Comparison of ENCODE assay signal across 18 mouse cellular contexts in the genomic region with DNA sequence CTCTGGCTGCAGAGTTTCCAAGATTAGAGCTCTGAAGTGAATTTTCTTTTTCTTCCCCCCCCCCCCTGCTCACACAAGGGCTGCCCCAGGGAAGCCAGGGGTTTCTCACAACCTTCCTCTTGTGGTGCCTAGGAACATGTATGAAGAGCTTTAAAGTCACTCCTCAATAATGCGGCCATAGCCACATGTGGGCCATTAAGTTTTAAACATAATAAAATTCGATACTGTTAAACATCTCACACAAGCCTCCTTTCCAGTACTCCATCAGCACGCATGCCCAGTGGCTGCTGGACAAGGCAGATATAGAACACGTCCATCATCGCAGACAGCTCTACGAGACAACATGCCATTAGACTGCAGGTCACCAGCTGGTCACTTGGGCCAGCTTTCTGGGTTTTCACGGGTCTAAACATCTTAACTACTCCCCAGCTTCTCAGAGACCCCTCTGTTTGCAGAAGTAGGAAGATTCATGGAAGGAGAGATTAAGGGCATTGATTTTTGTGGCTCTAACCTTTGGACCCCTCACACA. TPM values are rescaled to one million over a fixed set of nuclear protein-coding genes. Genes with fewer than 3 reads are reported as not detected.
DNase-seq lines count a peak whose midpoint lies in the region; ATAC-seq and TF ChIP-seq lines count a peak whose summit lies in the region.
"Had no signal": no experiment of that assay in that cellular context is flagged by ENCODE, and none has a peak within 500 bp of the region (broad histone marks: within the 10 kb centered on the region; RNA-seq: fewer than 3 reads in every experiment).

No protein-coding gene starts in this region.

- DNase-seq in heart, postnatal 4 days = no peak
- peak; percentile 67 for DNase-seq in kidney, postnatal 0 days (ENCODE audit: low spot score)
- no peak for DNase-seq in kidney, adult 2 months
- peak; percentile 48 for DNase-seq in limb, embryonic 11.5 days (ENCODE audit: low spot score)
- DNase-seq: cerebellum, adult 8-10 months; gastrocnemius, postnatal 10 days; kidney, adult 11 months; kidney, postnatal 10 days; liver, embryonic 13.5 days; lung, postnatal 10 days; midbrain, embryonic 14.5 days; right cerebral cortex, postnatal 14 days; spleen, adult 18-20 months; thymus, postnatal 4 days had no signal

- peaks cover 73% of the 10 kb centered on the region for H3K4me1 ChIP-seq in heart, embryonic 11.5 days (ENCODE audit: control insufficient read depth, insufficient read depth, low read length)
- H3K4me1 ChIP-seq in kidney, postnatal 0 days (replicated peaks; ENCODE audit: insufficient read depth, low read length) = peaks cover 6% of the 10 kb centered on the region; the same call in 1 of the 2 replicates
- H3K4me1 ChIP-seq in kidney, adult 2 months (ENCODE audit: control insufficient read depth, insufficient read depth, low read length) = peaks cover 14% of the 10 kb centered on the region; the same call in 1 of the 2 replicates
- H3K4me1 ChIP-seq in limb, embryonic 11.5 days (ENCODE audit: control insufficient read depth, insufficient read depth, low read length) = peaks cover 32% of the 10 kb centered on the region
- peaks cover 58% of the 10 kb centered on the region for H3K4me1 ChIP-seq in limb, embryonic 15.5 days
- H3K4me1 ChIP-seq: forebrain, embryonic 12.5 days had no signal

- TF ChIP-seq CTCF in kidney, postnatal 0 days (IDR thresholded peaks at IDR 0.05; ENCODE audit: low read depth) = no peak
- no peak for TF ChIP-seq CTCF in kidney, adult 2 months (conservative IDR thresholded peaks at IDR 0.05; ENCODE audit: insufficient read depth, insufficient read length, low read depth, low read length)

- no peaks in the 10 kb centered on the region for H3K36me3 ChIP-seq in heart, embryonic 11.5 days (ENCODE audit: control insufficient read depth, insufficient read depth, low read length)
- H3K36me3 ChIP-seq in kidney, postnatal 0 days (ENCODE audit: insufficient read depth, low read length) = no peaks in the 10 kb centered on the region
- no peaks in the 10 kb centered on the region for H3K36me3 ChIP-seq in kidney, adult 2 months (ENCODE audit: control insufficient read depth, insufficient read depth, low read length)
- H3K36me3 ChIP-seq in limb, embryonic 11.5 days (ENCODE audit: control insufficient read depth, insufficient read depth, low read length) = no peaks in the 10 kb centered on the region
- H3K36me3 ChIP-seq in limb, embryonic 15.5 days = no peaks in the 10 kb centered on the region
- H3K36me3 ChIP-seq: forebrain, embryonic 12.5 days; liver, embryonic 13.5 days had no signal

- no peak for ATAC-seq in heart, embryonic 11.5 days (replicated peaks; ENCODE audit: insufficient number of reproducible peaks, low FRiP score, low TSS enrichment)
- no peak; the same call in 1 of the 2 replicates for ATAC-seq in kidney, postnatal 0 days (replicated peaks; ENCODE audit: low FRiP score, low read depth)
- ATAC-seq in limb, embryonic 11.5 days (ENCODE audit: insufficient number of reproducible peaks, low FRiP score, low TSS enrichment, low read depth) = peak; percentile 42; the same call in 1 of the 2 replicates
- ATAC-seq in limb, embryonic 15.5 days (ENCODE audit: insufficient number of reproducible peaks, low FRiP score, low TSS enrichment, low read depth) = no peak
- no peak for ATAC-seq in megakaryocyte, adult 5-6 weeks (ENCODE audit: poor library complexity, severe bottlenecking)

- H3K9me3 ChIP-seq in heart, embryonic 11.5 days (replicated peaks; ENCODE audit: control insufficient read depth, low read length) = no peaks in the 10 kb centered on the region
- H3K9me3 ChIP-seq in kidney, postnatal 0 days (replicated peaks; ENCODE audit: low read length) = no peaks in the 10 kb centered on the region
- H3K9me3 ChIP-seq in limb, embryonic 11.5 days (ENCODE audit: control insufficient read depth, low read length) = no peaks in the 10 kb centered on the region
- H3K9me3 ChIP-seq in limb, embryonic 15.5 days = no peaks in the 10 kb centered on the region
- H3K9me3 ChIP-seq: forebrain, embryonic 12.5 days; liver, embryonic 13.5 days had no signal

- WGBS in heart, embryonic 11.5 days (ENCODE audit: insufficient replicate concordance) = 38% methylated on average over 7 of the region's 7 CpGs
- WGBS in kidney, postnatal 0 days = 39% methylated on average over 7 of the region's 7 CpGs
- WGBS in kidney, adult 2 months = 80% methylated on average over 7 of the region's 7 CpGs
- 29% methylated on average over 7 of the region's 7 CpGs for WGBS in limb, embryonic 11.5 days
- 25% methylated on average over 7 of the region's 7 CpGs for WGBS in limb, embryonic 15.5 days

- H3K4me3 ChIP-seq in heart, embryonic 11.5 days (ENCODE audit: low read depth, low read length) = no peak overlapping the region
- no peak overlapping the region for H3K4me3 ChIP-seq in kidney, postnatal 0 days (replicated peaks; ENCODE audit: low read depth, low read length)
- H3K4me3 ChIP-seq in kidney, adult 2 months (ENCODE audit: insufficient read depth, low read depth, low read length) = no peak overlapping the region
- H3K4me3 ChIP-seq in limb, embryonic 11.5 days (ENCODE audit: low read depth, low read length) = no peak overlapping the region
- H3K4me3 ChIP-seq in limb, embryonic 15.5 days = no peak overlapping the region
- H3K4me3 ChIP-seq: forebrain, embryonic 12.5 days; liver, embryonic 13.5 days had no signal

- peak overlapping the region; percentile 52 for H3K4me2 ChIP-seq in heart, embryonic 11.5 days
- H3K4me2 ChIP-seq in kidney, postnatal 0 days (ENCODE audit: low read length) = no peak overlapping the region
- no peak overlapping the region for H3K4me2 ChIP-seq in limb, embryonic 11.5 days (ENCODE audit: low read depth, severe bottlenecking)
- 0 out of 2 replicates have a peak overlapping the region, but pooled peaks have one; percentile 6 for H3K4me2 ChIP-seq in limb, embryonic 15.5 days
- H3K4me2 ChIP-seq: forebrain, embryonic 12.5 days; liver, embryonic 13.5 days had no signal

- TF ChIP-seq POLR2A in kidney, adult 2 months (IDR thresholded peaks at IDR 0.05; ENCODE audit: low read depth, low read length) = no peak

- H3K27me3 ChIP-seq in heart, embryonic 11.5 days (ENCODE audit: control insufficient read depth, insufficient read depth, low read length) = no peaks in the 10 kb centered on the region
- H3K27me3 ChIP-seq in kidney, postnatal 0 days (ENCODE audit: insufficient read depth, low read length) = no peaks in the 10 kb centered on the region
- H3K27me3 ChIP-seq in kidney, adult 2 months (replicated peaks; ENCODE audit: control insufficient read depth, insufficient read depth, low read length) = no peaks in the 10 kb centered on the region
- H3K27me3 ChIP-seq in limb, embryonic 11.5 days (ENCODE audit: control insufficient read depth, insufficient read depth, low read length) = no peaks in the 10 kb centered on the region
- no peaks in the 10 kb centered on the region for H3K27me3 ChIP-seq in limb, embryonic 15.5 days
- H3K27me3 ChIP-seq: forebrain, embryonic 12.5 days had no signal

- peak overlapping the region; percentile 75 for H3K27ac ChIP-seq in heart, embryonic 11.5 days (ENCODE audit: low read depth, low read length)
- H3K27ac ChIP-seq in kidney, postnatal 0 days = no peak overlapping the region
- no peak overlapping the region for H3K27ac ChIP-seq in kidney, adult 2 months (ENCODE audit: insufficient read depth, low read depth, low read length)
- H3K27ac ChIP-seq in limb, embryonic 11.5 days (replicated peaks; ENCODE audit: low read depth, low read length) = 0 out of 2 replicates have a peak overlapping the region, but pooled peaks have one; percentile 14
- H3K27ac ChIP-seq in limb, embryonic 15.5 days = peak overlapping the region; percentile 34; the same call in 1 of the 2 replicates
- H3K27ac ChIP-seq: forebrain, embryonic 12.5 days had no signal

- H3K9ac ChIP-seq in heart, embryonic 11.5 days (ENCODE audit: low read depth, low read length) = peak overlapping the region; percentile 17
- no peak overlapping the region for H3K9ac ChIP-seq in kidney, postnatal 0 days (ENCODE audit: low read depth, low read length)
- H3K9ac ChIP-seq in limb, embryonic 11.5 days (ENCODE audit: low read length) = no peak overlapping the region
- H3K9ac ChIP-seq in limb, embryonic 15.5 days = no peak overlapping the region
- H3K9ac ChIP-seq: forebrain, embryonic 12.5 days; liver, embryonic 13.5 days had no signal

RNA-seq across cellular contexts. Expression of a gene that starts 15.3 kb away (rescaled TPM):
- polyA plus RNA-seq in heart, embryonic 11.5 days (2014; fragmentation: Nextera tagmentation; extraction: Ambion mirVana) = 15.6 and 20.6 TPM in 2 replicates
- 10 to 100 TPM; 23.6 to 25.6 TPM for total RNA-seq in heart, postnatal 4 days (2021)
- 5.2 and 5.6 TPM in 2 replicates for polyA plus RNA-seq in kidney, postnatal 0 days (2015; fragmentation: Nextera tagmentation; extraction: Ambion mirVana)
- polyA plus RNA-seq in kidney, adult 2 months (2012; rRNA removed) = 11.6 and 12.0 TPM in 2 replicates
- 11.5 and 11.6 TPM in 2 replicates for polyA plus RNA-seq in limb, embryonic 11.5 days (2014; fragmentation: Nextera tagmentation; extraction: Ambion mirVana)
- 16.7 and 16.9 TPM in 2 replicates for polyA plus RNA-seq in limb, embryonic 15.5 days (2015; fragmentation: Nextera tagmentation; extraction: Ambion mirVana)
- 3.8 TPM in 2 replicates for total RNA-seq in megakaryocyte, adult 5-6 weeks (2015)
- total RNA-seq in megakaryocyte, adult 5-6 weeks (2017) = 3.1 and 3.8 TPM in 2 replicates

Comparison
In these comparisons a context has a peak if more than half of its experiments do, and no peak if none do; other contexts are left out.
1. H3K4me2 ChIP-seq: peak in heart, embryonic 11.5 days (single experiment) and limb, embryonic 15.5 days (single experiment); none in kidney, postnatal 0 days (single experiment) and limb, embryonic 11.5 days (single experiment).
2. DNase-seq: peak in kidney, postnatal 0 days (single experiment) and limb, embryonic 11.5 days (single experiment); none in heart, postnatal 4 days (single experiment) and kidney, adult 2 months (single experiment).
3. H3K27ac ChIP-seq: peak in heart, embryonic 11.5 days (single experiment), limb, embryonic 11.5 days (single experiment) and limb, embryonic 15.5 days (single experiment); none in kidney, postnatal 0 days (single experiment) and kidney, adult 2 months (single experiment).